Comparison of ENCODE assay signal across 23 mouse cellular contexts in the genomic region with DNA sequence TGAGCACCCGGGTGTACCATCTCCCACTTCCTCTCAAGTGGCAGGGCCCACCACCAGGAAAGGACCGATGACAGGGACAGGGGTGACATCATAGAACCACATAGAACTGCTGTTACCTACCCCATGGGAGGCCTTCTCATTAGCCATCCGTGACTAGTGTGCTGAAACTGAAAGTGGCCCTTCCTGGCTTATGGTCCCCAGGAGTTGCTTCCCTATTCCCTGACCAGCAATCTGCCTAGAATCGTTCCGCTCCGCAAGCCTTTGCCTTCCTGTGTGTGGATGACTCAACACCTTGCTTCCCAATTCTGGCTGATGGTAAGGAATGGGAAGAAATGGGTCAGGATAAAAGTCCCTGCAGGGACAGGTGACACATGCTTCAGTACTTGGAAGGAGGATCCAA. TPM values are rescaled to one million over a fixed set of nuclear protein-coding genes. Genes with fewer than 3 reads are reported as not detected.
DNase-seq lines count a peak whose midpoint lies in the region; ATAC-seq and TF ChIP-seq lines count a peak whose summit lies in the region.
"Had no signal": no experiment of that assay in that cellular context is flagged by ENCODE, and none has a peak within 500 bp of the region (broad histone marks: within the 10 kb centered on the region; RNA-seq: fewer than 3 reads in every experiment).

No protein-coding gene starts in this region.

- no peak overlapping the region for H3K4me3 ChIP-seq in cerebellum, adult 2 months (replicated peaks; ENCODE audit: insufficient read depth, low read depth, low read length)
- H3K4me3 ChIP-seq in kidney, adult 2 months (ENCODE audit: insufficient read depth, low read depth, low read length), result no peak overlapping the region
- H3K4me3 ChIP-seq: forebrain, embryonic 13.5 days; heart, embryonic 13.5 days; intestine, embryonic 15.5 days; limb, embryonic 12.5 days; myocyte had no signal

- H3K4me1 ChIP-seq in cerebellum, adult 2 months (ENCODE audit: control insufficient read depth, insufficient read depth, low read length), result peaks cover 21% of the 10 kb centered on the region
- no peaks in the 10 kb centered on the region for H3K4me1 ChIP-seq in kidney, adult 2 months (ENCODE audit: control insufficient read depth, insufficient read depth, low read length)
- H3K4me1 ChIP-seq: forebrain, embryonic 13.5 days; heart, embryonic 13.5 days; intestine, embryonic 15.5 days; limb, embryonic 12.5 days had no signal

- no peak for TF ChIP-seq POLR2A in cerebellum, adult 2 months (IDR thresholded peaks at IDR 0.05; ENCODE audit: borderline replicate concordance, insufficient read depth, low read length)
- TF ChIP-seq POLR2A in kidney, adult 2 months (IDR thresholded peaks at IDR 0.05; ENCODE audit: low read depth, low read length), result no peak

- H3K27me3 ChIP-seq in cerebellum, adult 2 months (ENCODE audit: control insufficient read depth, insufficient read depth, low read length), result no peaks in the 10 kb centered on the region
- no peaks in the 10 kb centered on the region for H3K27me3 ChIP-seq in kidney, adult 2 months (replicated peaks; ENCODE audit: control insufficient read depth, insufficient read depth, low read length)
- H3K27me3 ChIP-seq: forebrain, embryonic 13.5 days; intestine, embryonic 15.5 days; limb, embryonic 12.5 days had no signal

- H3K36me3 ChIP-seq in kidney, adult 2 months (ENCODE audit: control insufficient read depth, insufficient read depth, low read length), result no peaks in the 10 kb centered on the region
- H3K36me3 ChIP-seq: heart, embryonic 13.5 days; intestine, embryonic 15.5 days; limb, embryonic 12.5 days had no signal

- peak; percentile 94 for ATAC-seq in granulocyte monocyte progenitor cell, adult 5-6 weeks (replicated peaks; ENCODE audit: poor library complexity, severe bottlenecking)
- ATAC-seq: activated CD4-positive, CD25-positive, alpha-beta regulatory T cell, adult 4 months; forebrain, embryonic 13.5 days; intestine, embryonic 15.5 days had no signal

- peak; percentile 56 to 72 for DNase-seq in cerebellum, adult 2 months
- no peak for DNase-seq in cerebellum, adult 9-10 months
- DNase-seq in right cerebral cortex, adult 18-20 months, result peak; percentile 11
- DNase-seq in right cerebral cortex, postnatal 4 days, result no peak
- DNase-seq in embryo, embryonic 10.5 days (ENCODE audit: low spot score), result no peak
- no peak for DNase-seq in spleen, postnatal 14 days (ENCODE audit: low spot score in 2 of 2)
- no peak for DNase-seq in kidney, adult 2 months
- DNase-seq: adrenal gland, postnatal 36 days; kidney, postnatal 36 days; lung, embryonic 14.5 days; right cerebral cortex, postnatal 25 days; thymus, postnatal 36 days had no signal

- H3K27ac ChIP-seq in cerebellum, adult 2 months (ENCODE audit: insufficient read depth, low read length), result peak overlapping the region; percentile 21
- H3K27ac ChIP-seq in kidney, adult 2 months (ENCODE audit: insufficient read depth, low read depth, low read length), result no peak overlapping the region
- H3K27ac ChIP-seq: forebrain, embryonic 13.5 days; heart, embryonic 13.5 days; intestine, embryonic 15.5 days; limb, embryonic 12.5 days had no signal

- 22% methylated on average over 6 of the region's 6 CpGs for WGBS in cerebellum, adult 2 months
- 56% methylated on average over 6 of the region's 6 CpGs for WGBS in kidney, adult 2 months

- TF ChIP-seq CTCF in cerebellum, adult 2 months (IDR thresholded peaks at IDR 0.05; ENCODE audit: borderline replicate concordance, insufficient read depth, low read depth, low read length), result no peak
- TF ChIP-seq CTCF in kidney, adult 2 months (conservative IDR thresholded peaks at IDR 0.05; ENCODE audit: insufficient read depth, insufficient read length, low read depth, low read length), result no peak

RNA-seq across cellular contexts. Expression of a gene that starts 15.9 kb away (rescaled TPM):
- polyA plus RNA-seq in cerebellum, adult 2 months (2012; rRNA removed), result 174 and 188 TPM in 2 replicates
- total RNA-seq in granulocyte monocyte progenitor cell, adult 5-6 weeks (2014; fragmentation: Nextera tagmentation), result 22.6 and 37.1 TPM in 2 replicates
- 27.1 and 30.7 TPM in 2 replicates for total RNA-seq in granulocyte monocyte progenitor cell, adult 5-6 weeks (2017)
- polyA plus RNA-seq in kidney, adult 2 months (2012; rRNA removed), result 144 and 157 TPM in 2 replicates

RNA-seq across cellular contexts. Expression of a gene that starts 16.4 kb away (rescaled TPM):
- polyA plus RNA-seq in cerebellum, adult 2 months (2012; rRNA removed), result 0.29 and 0.54 TPM in 2 replicates
- total RNA-seq in granulocyte monocyte progenitor cell, adult 5-6 weeks (2014; fragmentation: Nextera tagmentation), result 5.1 TPM in 1 of 2 replicates, not detected in the other
- total RNA-seq in granulocyte monocyte progenitor cell, adult 5-6 weeks (2017), result 0.77 and 2.3 TPM in 2 replicates
- polyA plus RNA-seq in kidney, adult 2 months (2012; rRNA removed), result 4.8 and 5.5 TPM in 2 replicates
- polyA plus RNA-seq: activated CD4-positive, CD25-positive, alpha-beta regulatory T cell, adult 4 months; forebrain, embryonic 13.5 days; heart, embryonic 13.5 days; limb, embryonic 12.5 days had no signal

RNA-seq across cellular contexts. Expression of a gene that starts 27.0 kb away (rescaled TPM):
- polyA plus RNA-seq in cerebellum, adult 2 months (2012; rRNA removed), result 0.08 TPM in 2 replicates
- total RNA-seq in granulocyte monocyte progenitor cell, adult 5-6 weeks (2014; fragmentation: Nextera tagmentation), result not detected in 2 replicates
- not detected in 2 replicates for total RNA-seq in granulocyte monocyte progenitor cell, adult 5-6 weeks (2017)
- 0.16 and 0.28 TPM in 2 replicates for polyA plus RNA-seq in kidney, adult 2 months (2012; rRNA removed)
- total RNA-seq: gastrocnemius, adult 8-10 months; hematopoietic stem cell, adult 5-6 weeks; MEL had no signal
- polyA plus RNA-seq: forebrain, embryonic 13.5 days; heart, embryonic 13.5 days; intestine, embryonic 15.5 days; limb, embryonic 12.5 days; lung, embryonic 14.5 days; myocyte; stomach, embryonic 14.5 days had no signal

RNA-seq across cellular contexts. Expression of a gene that starts 29.1 kb away (rescaled TPM):
- 66.7 and 67.9 TPM in 2 replicates for polyA plus RNA-seq in cerebellum, adult 2 months (2012; rRNA removed)
- 31.2 and 31.3 TPM in 2 replicates for total RNA-seq in granulocyte monocyte progenitor cell, adult 5-6 weeks (2014; fragmentation: Nextera tagmentation)
- 9.7 and 11.2 TPM in 2 replicates for total RNA-seq in granulocyte monocyte progenitor cell, adult 5-6 weeks (2017)
- 28.7 and 35.0 TPM in 2 replicates for polyA plus RNA-seq in kidney, adult 2 months (2012; rRNA removed)

RNA-seq across cellular contexts. Expression of a gene that starts 38.8 kb away (rescaled TPM):
- polyA plus RNA-seq in cerebellum, adult 2 months (2012; rRNA removed), result 33.8 and 35.9 TPM in 2 replicates
- total RNA-seq in granulocyte monocyte progenitor cell, adult 5-6 weeks (2014; fragmentation: Nextera tagmentation), result 8.5 and 10.2 TPM in 2 replicates
- total RNA-seq in granulocyte monocyte progenitor cell, adult 5-6 weeks (2017), result 5.9 and 7.2 TPM in 2 replicates
- 23.8 and 30.3 TPM in 2 replicates for polyA plus RNA-seq in kidney, adult 2 months (2012; rRNA removed)

Comparison
In these comparisons a context has a peak if more than half of its experiments do, and no peak if none do; other contexts are left out.
1. DNase-seq: peak in cerebellum, adult 2 months (2 of 2) and right cerebral cortex, adult 18-20 months (single experiment); none in cerebellum, adult 9-10 months (single experiment), right cerebral cortex, postnatal 4 days (single experiment), embryo, embryonic 10.5 days (single experiment), spleen, postnatal 14 days (0 of 2) and kidney, adult 2 months (single experiment).